Mouse (Mus musculus) regulatory T cell (primary cell): ENCODE results near the gene Ube2ql1.

Experiments used
- in situ Hi-C: fragments of 300-600 bp; cut with MboI, MseI; formaldehyde crosslinking; loops from one replicate; pipeline ENCODE4 v1.15.1; 2025; ENCODE audit warnings: high pct_unique_total_duplicates

Ube2ql1 gene

GRCm38 (mm10) chr13:69717860-69718598 lies 21.7 kb downstream of the Ube2ql1 start:
- in situ Hi-C loops = no loop called here

DNA sequence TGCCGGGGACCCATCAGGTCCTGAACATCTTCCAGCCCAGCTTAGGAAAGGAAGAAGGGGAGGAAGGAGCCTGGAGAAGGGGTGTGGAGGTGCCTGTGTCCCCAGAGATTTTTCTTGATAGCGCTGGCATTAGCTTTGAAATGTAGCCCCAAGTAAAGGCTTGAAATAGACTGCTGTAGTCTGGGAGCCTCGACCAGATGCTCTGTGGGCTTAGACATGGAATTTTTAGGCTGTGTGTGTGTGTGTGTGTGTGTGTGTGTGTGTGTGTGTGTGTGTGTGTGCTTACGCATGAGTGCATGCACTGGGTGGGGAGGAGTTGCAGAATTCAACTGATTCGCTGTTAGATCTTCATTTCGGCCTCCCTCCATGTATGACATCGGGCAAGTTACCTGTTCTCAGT lies 31.5 kb downstream of the Ube2ql1 start:
- in situ Hi-C loops = no loop called here

DNA sequence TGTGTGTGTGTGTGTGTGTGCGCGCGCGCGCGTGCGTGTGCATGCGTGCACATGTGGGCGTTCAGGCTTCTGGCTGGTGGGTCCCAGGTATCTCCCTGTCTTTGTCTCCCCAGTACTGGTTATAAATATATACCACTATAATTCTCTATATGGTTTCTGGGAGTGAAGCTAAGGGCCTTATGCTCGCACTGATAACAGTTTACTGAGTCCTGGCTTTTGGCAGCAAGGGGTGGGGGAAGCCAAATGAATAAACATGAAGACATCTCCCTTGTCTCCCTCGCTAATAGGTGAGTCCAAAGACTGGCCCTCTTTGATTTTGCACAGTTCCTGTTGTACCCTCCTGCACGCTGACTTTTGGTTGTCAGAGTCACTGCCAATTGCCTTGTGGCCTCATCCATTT lies 32.2 kb downstream of the Ube2ql1 start:
- in situ Hi-C loops = no loop called here

DNA sequence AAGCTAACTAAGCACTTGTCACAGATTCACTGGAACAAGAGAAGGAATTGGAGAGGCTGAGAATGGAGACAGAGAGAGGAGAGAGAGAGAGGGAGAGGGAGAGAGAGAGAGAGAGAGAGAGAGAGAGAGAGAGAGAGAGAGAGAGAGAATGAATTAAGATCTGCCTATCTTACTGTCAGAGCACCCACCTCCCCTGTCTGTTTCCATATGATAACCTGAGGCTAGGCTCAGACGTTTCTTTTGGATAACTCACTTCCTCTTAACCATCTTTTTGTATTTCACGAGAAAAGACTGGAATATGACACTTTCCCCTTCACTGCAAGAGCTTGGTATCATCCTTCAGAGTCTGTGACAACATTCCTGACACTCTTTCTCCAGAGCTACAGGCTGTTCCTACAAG lies 32.8 kb downstream of the Ube2ql1 start:
- in situ Hi-C loops = no loop called here

DNA sequence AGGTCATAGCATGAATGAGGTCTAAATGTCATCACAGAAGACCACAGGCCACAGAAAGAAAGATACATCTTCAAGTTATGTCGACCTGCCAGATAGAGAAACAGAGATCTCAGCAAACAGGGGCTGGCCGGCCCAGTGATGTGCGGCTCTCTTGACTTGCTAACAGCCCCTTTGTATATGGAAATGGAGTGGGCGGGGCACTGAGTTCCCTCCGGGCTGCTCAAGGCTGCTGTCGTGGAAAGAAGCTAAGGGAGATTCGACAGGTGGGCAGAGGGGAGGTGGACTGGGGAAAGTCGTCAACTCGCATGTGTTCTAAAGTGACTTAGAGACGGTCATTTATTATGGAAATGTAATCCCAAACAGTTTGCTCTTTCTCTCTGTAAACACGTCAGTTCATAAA lies 36.2 kb downstream of the Ube2ql1 start:
- in situ Hi-C loops = no loop called here

GRCm38 (mm10) chr13:69701397-69701796 lies 38.3 kb downstream of the Ube2ql1 start:
- in situ Hi-C loops = no loop called here

- in situ Hi-C loops = no loop called here
Observed at GRCm38 (mm10) chr13:69700827-69701226, 38.9 kb downstream of the Ube2ql1 start.

DNA sequence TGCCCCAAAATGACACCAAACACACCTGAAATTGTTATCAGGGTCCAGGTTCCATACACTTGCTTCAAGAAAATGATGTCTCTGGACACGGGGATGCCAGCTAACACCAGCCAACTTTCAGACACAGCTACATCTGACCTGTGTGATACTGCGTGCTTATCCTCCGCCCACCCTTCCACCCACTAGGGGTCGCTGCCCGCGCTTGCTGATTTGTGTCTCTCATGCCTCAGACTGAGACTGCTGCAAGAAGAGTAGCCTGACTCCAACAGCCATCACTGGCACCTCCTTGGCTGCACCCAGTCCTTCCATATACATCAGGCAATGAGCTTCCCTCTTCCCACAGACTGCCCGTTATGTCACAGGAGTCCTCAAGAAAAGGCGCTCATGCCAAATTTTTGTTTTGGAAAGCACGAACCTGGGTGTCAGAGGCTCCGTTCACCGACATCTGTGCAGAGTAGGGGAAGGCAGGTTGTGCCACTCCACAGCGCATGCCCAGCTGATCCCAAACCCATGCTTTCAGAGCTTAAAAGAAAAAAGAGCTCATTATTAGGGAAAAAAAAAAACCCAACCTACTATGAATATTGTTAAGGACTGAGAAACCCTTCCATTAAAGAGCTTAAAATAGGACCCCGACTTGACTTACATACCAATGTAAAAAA lies 43.2 kb downstream of the Ube2ql1 start:
- in situ Hi-C loops = no loop called here

DNA sequence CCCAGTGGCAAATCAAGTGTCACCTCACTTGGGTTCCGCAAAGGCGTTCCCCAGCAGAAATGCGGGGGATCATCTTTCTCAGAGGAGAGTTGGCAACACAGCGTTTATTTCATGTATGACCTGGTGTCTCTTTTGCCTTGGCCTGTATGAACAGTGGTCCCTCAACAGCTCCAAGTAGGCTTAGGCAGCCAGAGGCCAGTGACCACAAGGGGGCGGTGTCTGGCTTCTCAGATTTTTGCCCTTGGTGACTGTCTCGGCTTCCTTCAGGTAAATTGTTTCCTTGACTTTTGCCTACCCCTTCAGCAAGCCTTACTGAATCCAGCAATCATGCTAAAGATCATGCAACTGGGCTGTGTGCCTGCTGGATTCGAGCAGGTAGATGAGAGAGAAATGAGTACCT lies 48.6 kb downstream of the Ube2ql1 start:
- in situ Hi-C loops = loop anchor here (5.0 kb wide), 1 partner anchor 896 kb away; no protein-coding TSS in a partner anchor

DNA sequence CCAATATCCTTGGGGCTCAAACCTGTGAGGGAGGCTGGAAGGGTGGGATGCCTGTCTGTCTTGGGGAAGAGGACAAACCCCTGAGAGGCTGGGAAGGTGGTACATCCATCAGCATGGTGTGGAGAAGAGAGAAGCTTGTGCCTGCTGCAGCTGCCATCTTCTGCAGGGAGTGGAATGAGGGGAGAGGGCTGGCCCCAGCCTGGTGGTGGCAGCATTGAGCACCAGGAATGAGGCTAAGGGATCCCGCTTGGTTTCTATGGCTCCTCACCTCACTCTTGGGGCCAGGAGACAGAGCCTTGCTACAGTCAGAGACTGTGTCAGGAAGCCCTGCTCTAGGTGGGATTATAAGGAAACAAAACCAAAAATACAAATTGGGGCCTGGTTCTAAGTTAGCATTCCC lies 52.7 kb downstream of the Ube2ql1 start:
- in situ Hi-C loops = no loop called here

GRCm38 (mm10) chr13:69685406-69685818 lies 54.3 kb downstream of the Ube2ql1 start:
- in situ Hi-C loops = no loop called here

- in situ Hi-C loops = no loop called here
Observed at GRCm38 (mm10) chr13:69673921-69674618, 65.6 kb downstream of the Ube2ql1 start.

GRCm38 (mm10) chr13:69673197-69673920 lies 66.3 kb downstream of the Ube2ql1 start:
- in situ Hi-C loops = no loop called here

- in situ Hi-C loops = no loop called here
Observed at GRCm38 (mm10) chr13:69672565-69672964, 67.1 kb downstream of the Ube2ql1 start.

DNA sequence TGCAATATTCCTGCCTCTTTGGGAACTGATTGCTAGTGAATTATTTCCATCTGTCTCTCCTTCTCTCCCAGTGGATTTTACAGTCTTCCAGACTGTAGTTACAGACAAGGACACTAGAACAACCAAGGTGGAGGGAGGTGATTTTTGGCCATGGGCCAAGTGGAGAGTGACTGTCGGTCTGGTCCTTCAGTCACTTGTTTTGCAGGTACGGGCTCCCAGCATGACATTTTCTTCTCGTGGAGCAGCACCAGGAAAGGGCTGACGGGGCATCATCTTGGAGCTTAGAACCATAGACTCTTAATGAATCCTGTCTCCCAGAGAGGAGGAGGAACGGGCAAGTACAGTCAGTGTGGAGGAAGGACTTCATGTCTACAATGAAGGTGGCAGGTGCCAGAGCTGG lies 67.6 kb downstream of the Ube2ql1 start:
- in situ Hi-C loops = no loop called here

GRCm38 (mm10) chr13:69654508-69654907 lies 85.2 kb downstream of the Ube2ql1 start:
- in situ Hi-C loops = loop anchor here (5.0 kb wide), 1 partner anchor 102 kb away; no protein-coding TSS in a partner anchor
